ENCODE assay signal across 26 mouse cellular contexts in the genomic region with DNA sequence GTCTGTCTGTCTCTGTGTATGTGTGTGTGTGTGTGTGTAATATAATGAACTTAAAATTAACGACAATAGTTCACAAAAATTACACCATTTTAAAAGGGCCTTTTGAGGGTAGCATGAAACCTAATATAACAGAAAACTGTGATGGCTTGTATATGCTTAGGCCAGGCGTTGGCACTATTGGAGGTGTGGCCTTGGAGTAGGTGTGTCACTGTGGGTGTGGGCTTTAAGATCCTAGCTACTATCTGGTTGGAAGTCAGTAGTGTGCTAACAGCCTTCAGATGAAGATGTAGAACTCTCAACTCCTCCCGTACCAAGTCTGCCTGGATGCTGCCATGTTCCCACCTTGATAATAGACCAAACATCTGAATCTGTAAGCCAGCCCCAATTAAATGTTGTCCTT. TPM values are rescaled to one million over a fixed set of nuclear protein-coding genes. Genes with fewer than 3 reads are reported as not detected.
A peak's percentile ranks its signal among the peaks of the same experiment; 100 is the strongest.
DNase-seq lines count a peak whose midpoint lies in the region; ATAC-seq and TF ChIP-seq lines count a peak whose summit lies in the region.
"Had no signal": no experiment of that assay in that cellular context is flagged by ENCODE, and none has a peak within 500 bp of the region (broad histone marks: within the 10 kb centered on the region; RNA-seq: fewer than 3 reads in every experiment).

No protein-coding gene starts in this region.

- H3K4me3 ChIP-seq in liver, embryonic 12.5 days: no peak overlapping the region
- no peak overlapping the region for H3K4me3 ChIP-seq in liver, embryonic 11.5 days (ENCODE audit: low read depth, low read length)
- no peak overlapping the region for H3K4me3 ChIP-seq in liver, embryonic 15.5 days (replicated peaks)
- no peak overlapping the region for H3K4me3 ChIP-seq in liver, postnatal 0 days (ENCODE audit: low read depth, low read length)
- H3K4me3 ChIP-seq: embryonic facial prominence, embryonic 10.5 days; embryonic facial prominence, embryonic 12.5 days; forebrain, embryonic 10.5 days; forebrain, embryonic 12.5 days had no signal

- no peak overlapping the region for H3K4me2 ChIP-seq in liver, embryonic 12.5 days
- no peak overlapping the region for H3K4me2 ChIP-seq in liver, embryonic 11.5 days
- H3K4me2 ChIP-seq in liver, embryonic 15.5 days: no peak overlapping the region
- no peak overlapping the region for H3K4me2 ChIP-seq in liver, postnatal 0 days (ENCODE audit: low read depth, low read length)
- H3K4me2 ChIP-seq: embryonic facial prominence, embryonic 12.5 days; forebrain, embryonic 12.5 days had no signal

- H3K36me3 ChIP-seq in liver, embryonic 12.5 days: no peaks in the 10 kb centered on the region
- no peaks in the 10 kb centered on the region for H3K36me3 ChIP-seq in liver, embryonic 11.5 days (ENCODE audit: control insufficient read depth, insufficient read depth, low read length)
- H3K36me3 ChIP-seq in liver, embryonic 15.5 days (replicated peaks): no peaks in the 10 kb centered on the region
- H3K36me3 ChIP-seq in liver, postnatal 0 days (replicated peaks; ENCODE audit: insufficient read depth, low read length): no peaks in the 10 kb centered on the region
- H3K36me3 ChIP-seq: embryonic facial prominence, embryonic 10.5 days; embryonic facial prominence, embryonic 12.5 days; forebrain, embryonic 10.5 days; forebrain, embryonic 12.5 days; G1E had no signal

- 53% methylated on average over 3 of the region's 3 CpGs for WGBS in liver, embryonic 12.5 days (ENCODE audit: insufficient replicate concordance)
- 72% methylated on average over 3 of the region's 3 CpGs for WGBS in liver, embryonic 11.5 days
- WGBS in liver, embryonic 15.5 days (ENCODE audit: insufficient replicate concordance): 47% methylated on average over 3 of the region's 3 CpGs
- WGBS in liver, postnatal 0 days (ENCODE audit: insufficient replicate concordance): 76% methylated on average over 3 of the region's 3 CpGs

- TF ChIP-seq EP300 in liver, postnatal 0 days (IDR thresholded peaks at IDR 0.05; ENCODE audit: low read depth): no peak

- DNase-seq in liver, embryonic 11.5 days (ENCODE audit: low spot score): no peak
- no peak for DNase-seq in liver, postnatal 0 days
- no peak for DNase-seq in left cerebral cortex, adult 11 months (ENCODE audit: low spot score)
- DNase-seq: adrenal gland, adult 8-10 months; adrenal gland, postnatal 14 days; adrenal gland, postnatal 36 days; B cell, adult 2 months; cerebellum, adult 11-12 months; cerebellum, adult 2 months; cerebellum, adult 9-10 months; cerebellum, postnatal 10 days; cerebellum, postnatal 25 days had no signal

- H3K4me1 ChIP-seq in liver, embryonic 12.5 days: no peaks in the 10 kb centered on the region
- H3K4me1 ChIP-seq in liver, embryonic 11.5 days (replicated peaks; ENCODE audit: control insufficient read depth, insufficient read depth, low read length): no peaks in the 10 kb centered on the region
- H3K4me1 ChIP-seq in liver, embryonic 15.5 days (replicated peaks): no peaks in the 10 kb centered on the region
- H3K4me1 ChIP-seq in liver, postnatal 0 days (ENCODE audit: insufficient read depth): no peaks in the 10 kb centered on the region
- H3K4me1 ChIP-seq: embryonic facial prominence, embryonic 10.5 days; embryonic facial prominence, embryonic 12.5 days; forebrain, embryonic 10.5 days; forebrain, embryonic 12.5 days had no signal

- H3K9me3 ChIP-seq in liver, embryonic 12.5 days (replicated peaks): no peaks in the 10 kb centered on the region
- no peaks in the 10 kb centered on the region for H3K9me3 ChIP-seq in liver, embryonic 11.5 days (ENCODE audit: control insufficient read depth, low read length)
- H3K9me3 ChIP-seq in liver, embryonic 15.5 days (replicated peaks): no peaks in the 10 kb centered on the region
- no peaks in the 10 kb centered on the region for H3K9me3 ChIP-seq in liver, postnatal 0 days (ENCODE audit: low read length)
- H3K9me3 ChIP-seq: embryonic facial prominence, embryonic 10.5 days; embryonic facial prominence, embryonic 12.5 days; forebrain, embryonic 10.5 days; forebrain, embryonic 12.5 days; G1E had no signal

- no peak overlapping the region for H3K27ac ChIP-seq in liver, embryonic 12.5 days
- H3K27ac ChIP-seq in liver, embryonic 11.5 days (ENCODE audit: low read depth, low read length): no peak overlapping the region
- H3K27ac ChIP-seq in liver, embryonic 15.5 days (replicated peaks): no peak overlapping the region
- H3K27ac ChIP-seq in liver, postnatal 0 days (ENCODE audit: low read depth): no peak overlapping the region
- H3K27ac ChIP-seq: embryonic facial prominence, embryonic 10.5 days; embryonic facial prominence, embryonic 12.5 days; forebrain, embryonic 10.5 days; forebrain, embryonic 12.5 days had no signal

- ATAC-seq in liver, embryonic 12.5 days: 0 out of 2 replicates have a peak, but pooled peaks have one; percentile 49
- no peak for ATAC-seq in liver, embryonic 11.5 days (replicated peaks; ENCODE audit: low FRiP score)
- 0 out of 2 replicates have a peak, but pooled peaks have one; percentile 47 for ATAC-seq in liver, embryonic 15.5 days (ENCODE audit: insufficient read depth)
- ATAC-seq in liver, postnatal 0 days: no peak
- peak; percentile 81; the same call in 1 of the 2 replicates for ATAC-seq in megakaryocyte-erythroid progenitor cell, adult 5-6 weeks (replicated peaks; ENCODE audit: low FRiP score, low TSS enrichment, poor library complexity, severe bottlenecking)
- ATAC-seq: activated CD4-positive, CD25-positive, alpha-beta regulatory T cell, adult 4 months; CD4-positive, CD25-positive, alpha-beta regulatory T cell, adult 4 months; forebrain, embryonic 14.5 days; forebrain, embryonic 16.5 days; Patski had no signal

- no peaks in the 10 kb centered on the region for H3K27me3 ChIP-seq in liver, embryonic 12.5 days (replicated peaks)
- H3K27me3 ChIP-seq in liver, embryonic 11.5 days (replicated peaks; ENCODE audit: control insufficient read depth, insufficient read depth, low read length): no peaks in the 10 kb centered on the region
- no peaks in the 10 kb centered on the region for H3K27me3 ChIP-seq in liver, embryonic 15.5 days
- H3K27me3 ChIP-seq in liver, postnatal 0 days (ENCODE audit: insufficient read depth, low read length): no peaks in the 10 kb centered on the region
- H3K27me3 ChIP-seq: CH12.LX; embryonic facial prominence, embryonic 12.5 days; forebrain, embryonic 12.5 days had no signal

- no peak for TF ChIP-seq CTCF in liver, postnatal 0 days (IDR thresholded peaks at IDR 0.05; ENCODE audit: low read depth)

- H3K9ac ChIP-seq in liver, embryonic 12.5 days: no peak overlapping the region
- H3K9ac ChIP-seq in liver, embryonic 11.5 days (ENCODE audit: low read depth, low read length): no peak overlapping the region
- no peak overlapping the region for H3K9ac ChIP-seq in liver, embryonic 15.5 days
- no peak overlapping the region for H3K9ac ChIP-seq in liver, postnatal 0 days (replicated peaks)
- H3K9ac ChIP-seq: embryonic facial prominence, embryonic 12.5 days; forebrain, embryonic 12.5 days had no signal

RNA-seq across cellular contexts. Expression of a gene that starts 23.4 kb away (rescaled TPM):
- 59.7 and 60.5 TPM in 2 replicates for polyA plus RNA-seq in liver, embryonic 12.5 days (2016; fragmentation: Nextera tagmentation; extraction: Ambion mirVana)
- polyA plus RNA-seq in liver, embryonic 11.5 days (2014; fragmentation: Nextera tagmentation; extraction: Ambion mirVana): 89.2 and 93.5 TPM in 2 replicates
- polyA plus RNA-seq in liver, embryonic 15.5 days (2015; fragmentation: Nextera tagmentation; extraction: Ambion mirVana): 44.1 and 47.5 TPM in 2 replicates
- 32.2 and 36.8 TPM in 2 replicates for polyA plus RNA-seq in liver, postnatal 0 days (2015; fragmentation: Nextera tagmentation; extraction: Ambion mirVana)
- total RNA-seq in megakaryocyte-erythroid progenitor cell, adult 5-6 weeks (2014; fragmentation: Nextera tagmentation): 101 and 104 TPM in 2 replicates
- total RNA-seq in megakaryocyte-erythroid progenitor cell, adult 5-6 weeks (2017): 137 and 174 TPM in 2 replicates

RNA-seq across cellular contexts. Expression of a gene that starts 58.5 kb away (rescaled TPM):
- 24.4 and 24.6 TPM in 2 replicates for polyA plus RNA-seq in liver, embryonic 12.5 days (2016; fragmentation: Nextera tagmentation; extraction: Ambion mirVana)
- polyA plus RNA-seq in liver, embryonic 11.5 days (2014; fragmentation: Nextera tagmentation; extraction: Ambion mirVana): 23.8 and 29.4 TPM in 2 replicates
- 11.4 and 13.1 TPM in 2 replicates for polyA plus RNA-seq in liver, embryonic 15.5 days (2015; fragmentation: Nextera tagmentation; extraction: Ambion mirVana)
- polyA plus RNA-seq in liver, postnatal 0 days (2015; fragmentation: Nextera tagmentation; extraction: Ambion mirVana): 16.6 and 17.9 TPM in 2 replicates
- total RNA-seq in megakaryocyte-erythroid progenitor cell, adult 5-6 weeks (2014; fragmentation: Nextera tagmentation): 81.0 and 104 TPM in 2 replicates
- 94.9 and 102 TPM in 2 replicates for total RNA-seq in megakaryocyte-erythroid progenitor cell, adult 5-6 weeks (2017)

Comparison
In these comparisons a context has a peak if more than half of its experiments do, and no peak if none do; other contexts are left out.
1. ATAC-seq: peak in liver, embryonic 12.5 days (single experiment), liver, embryonic 15.5 days (single experiment) and megakaryocyte-erythroid progenitor cell, adult 5-6 weeks (single experiment); none in liver, embryonic 11.5 days (single experiment) and liver, postnatal 0 days (single experiment).